Mouse (Mus musculus): ENCODE results near the gene Ralgps2.
A peak's percentile ranks its signal among the peaks of the same experiment; 100 is the strongest.

The Ralgps2 gene

DNA sequence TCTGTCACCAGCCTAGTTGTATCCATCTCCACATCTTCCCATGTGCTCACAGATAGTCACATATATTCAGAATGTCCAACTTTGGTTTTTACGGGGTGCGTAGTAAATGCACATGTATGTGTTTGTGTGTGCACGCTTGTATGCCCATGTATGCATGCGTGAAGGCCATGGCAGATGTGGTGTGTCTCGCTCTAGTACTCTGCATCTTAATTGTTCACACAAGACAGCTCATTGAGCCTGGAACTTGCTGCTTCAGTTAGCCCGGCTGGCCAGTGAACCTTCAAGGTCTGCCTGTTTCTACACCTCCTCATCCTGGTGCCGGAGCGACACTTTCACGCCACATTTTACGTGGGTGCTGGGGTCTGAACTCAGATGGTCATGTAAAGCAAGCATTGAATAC is 168.6 kb downstream of the Ralgps2 start:
- no peak for DNase-seq (ENCODE audit: low read depth in 1 of 2, low spot score in 2 of 2)

GRCm38 (mm10) chr1:156769621-156770297 is 169.7 kb downstream of the Ralgps2 start:
- DNase-seq (ENCODE audit: low read depth in 1 of 2, low spot score in 2 of 2) = no peak

DNA sequence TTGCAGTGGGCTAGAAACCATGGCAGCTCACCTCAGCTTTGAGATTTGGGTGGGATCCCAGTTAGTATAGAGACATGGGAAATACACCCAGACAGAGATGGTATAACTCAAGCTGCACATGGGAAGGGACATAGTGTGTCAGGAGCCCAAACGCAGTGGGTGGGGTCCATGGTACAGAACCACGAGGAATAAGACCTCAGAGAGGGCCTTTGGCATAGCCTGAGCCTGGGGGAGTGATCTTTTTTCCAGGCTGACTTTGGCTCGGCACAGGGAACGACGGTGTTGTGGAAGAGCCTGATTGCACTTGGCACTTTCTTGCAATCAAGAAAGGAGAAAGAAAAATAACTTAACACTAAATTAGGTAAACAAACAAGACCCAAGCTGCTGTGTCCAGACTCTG is 170.3 kb downstream of the Ralgps2 start:
- no peak for DNase-seq (ENCODE audit: low read depth in 1 of 2, low spot score in 2 of 2)

DNA sequence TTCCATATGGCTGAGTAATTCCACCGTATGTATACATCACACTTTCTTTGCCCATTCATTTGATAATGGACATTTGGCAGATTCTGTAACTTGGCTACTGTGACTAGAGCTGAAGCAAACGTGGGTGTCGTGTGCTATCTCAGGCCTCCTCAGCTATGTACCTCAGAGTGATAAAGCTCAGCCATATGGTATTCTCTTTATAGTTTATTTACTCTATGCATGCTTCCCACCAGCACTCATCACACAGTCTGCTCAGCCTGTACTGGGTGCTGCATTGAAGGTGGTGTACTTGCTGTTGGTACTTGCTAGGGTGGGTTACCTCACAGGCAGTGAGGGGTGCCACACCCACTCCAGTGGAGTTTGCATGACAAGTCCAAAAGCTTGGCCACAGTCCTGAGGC is 174.1 kb downstream of the Ralgps2 start:
- DNase-seq (ENCODE audit: low read depth in 1 of 2, low spot score in 2 of 2) = no peak

DNA sequence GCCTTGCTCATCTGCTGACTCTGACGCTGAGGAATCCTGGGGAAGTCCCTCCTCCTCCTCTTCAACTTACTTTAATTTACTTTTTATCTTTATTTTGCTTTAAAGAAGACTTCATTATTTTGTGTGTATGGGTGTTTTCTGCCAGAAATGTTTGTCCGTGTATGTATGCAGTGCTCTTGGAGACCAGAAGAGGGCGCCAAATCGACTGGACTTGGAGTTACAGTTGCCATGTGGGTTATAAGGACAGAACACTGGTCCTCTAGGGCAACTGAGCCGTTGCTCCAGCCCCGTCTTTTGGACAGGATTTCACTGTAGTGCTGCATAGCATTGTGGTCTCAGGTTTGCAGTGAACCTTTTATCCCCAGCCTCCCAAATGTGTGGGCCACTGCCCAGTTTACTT is 174.8 kb downstream of the Ralgps2 start:
- no peak for DNase-seq (ENCODE audit: low read depth in 1 of 2, low spot score in 2 of 2)

DNA sequence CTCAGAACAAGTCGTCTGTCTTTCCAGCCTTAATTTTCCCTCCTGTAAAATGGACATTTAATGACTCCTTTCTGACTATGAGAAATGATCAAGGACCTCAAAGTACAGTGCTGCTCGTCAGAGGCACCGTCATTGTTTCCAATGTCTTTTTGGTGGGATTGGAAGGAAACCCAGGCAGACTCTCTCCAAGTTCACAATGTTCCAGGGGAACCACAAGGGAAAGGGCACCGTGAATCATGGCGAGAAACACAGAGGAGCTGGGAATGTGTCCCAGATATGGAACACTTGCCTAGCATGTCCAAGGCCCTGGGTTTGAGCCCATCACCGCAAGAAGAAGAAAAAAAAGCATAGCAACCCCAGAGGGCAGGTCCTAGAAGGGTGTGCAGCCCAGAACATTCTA is 176.1 kb downstream of the Ralgps2 start:
- no peak for DNase-seq (ENCODE audit: low read depth in 1 of 2, low spot score in 2 of 2)

- DNase-seq (ENCODE audit: low read depth in 1 of 2, low spot score in 2 of 2) = no peak
Measured at GRCm38 (mm10) chr1:156761430-156761801, 178.0 kb downstream of the Ralgps2 start.

- DNase-seq (ENCODE audit: low read depth in 1 of 2, low spot score in 2 of 2) = no peak
Measured at GRCm38 (mm10) chr1:156760549-156761429, 178.6 kb downstream of the Ralgps2 start.

- no peak for DNase-seq (ENCODE audit: low read depth in 1 of 2, low spot score in 2 of 2)
Measured at GRCm38 (mm10) chr1:156758326-156758725, 181.1 kb downstream of the Ralgps2 start.

DNA sequence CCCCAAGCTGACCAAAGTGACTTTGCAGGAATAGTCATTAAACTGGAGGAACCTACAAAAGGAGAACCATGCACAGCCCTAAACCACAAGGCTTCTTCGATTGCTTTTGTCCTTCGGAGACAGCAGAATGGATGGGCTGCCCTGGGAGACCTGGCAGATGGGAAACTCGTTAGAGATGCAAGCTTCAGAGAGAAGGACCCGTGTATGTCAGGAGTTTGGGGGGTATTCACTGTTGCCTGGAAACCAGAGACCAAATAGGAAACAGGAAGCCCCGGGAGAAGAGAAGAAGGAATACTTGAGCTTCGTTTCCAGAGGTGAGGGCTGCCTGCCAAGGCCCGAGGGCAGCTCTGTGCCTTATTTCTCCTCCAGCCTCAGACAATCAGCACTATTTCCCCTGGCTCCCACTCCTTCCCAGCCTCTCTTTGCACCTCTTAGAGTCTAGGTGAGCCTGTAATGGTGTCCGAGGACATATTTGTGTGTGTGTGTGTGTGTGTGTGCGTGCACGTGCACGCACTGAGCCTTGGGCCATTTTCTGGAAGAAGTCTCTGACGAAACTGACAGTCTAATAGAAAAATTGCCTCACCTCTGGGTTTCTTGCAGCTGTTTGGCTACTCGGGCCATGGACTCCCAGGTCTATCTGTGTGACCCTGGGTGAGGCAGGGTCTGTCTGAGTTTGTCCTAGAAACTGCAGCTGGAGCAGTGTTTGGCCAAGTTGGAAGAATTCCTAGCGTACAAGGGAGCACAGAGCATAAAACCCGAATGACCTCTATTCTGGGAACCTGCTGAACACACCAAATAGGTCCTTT is 184.6 kb downstream of the Ralgps2 start:
- DNase-seq (ENCODE audit: low read depth in 1 of 2, low spot score in 2 of 2) = peak in 1 of 2 experiments; percentile 6
